Mouse (Mus musculus) lung, adult 2 months (tissue): ENCODE results near the gene Gpr19.

Experiments
- CTCF ChIP-seq: fragments of 200-500 bp; IDR thresholded peaks from 2 replicates; pipeline ENCODE4 v1.5.1; 2011; ENCODE audit warnings: mild to moderate bottlenecking, low read length, control low read depth; ENCODE audit not compliant: insufficient read depth
- POLR2A ChIP-seq: fragments of 200-500 bp; IDR thresholded peaks from 2 replicates; pipeline ENCODE4 v1.6.1; 2011; ENCODE audit warnings: low read depth, mild to moderate bottlenecking, control low read depth, low read length, borderline replicate concordance; ENCODE audit errors: extremely low read depth

DNA sequence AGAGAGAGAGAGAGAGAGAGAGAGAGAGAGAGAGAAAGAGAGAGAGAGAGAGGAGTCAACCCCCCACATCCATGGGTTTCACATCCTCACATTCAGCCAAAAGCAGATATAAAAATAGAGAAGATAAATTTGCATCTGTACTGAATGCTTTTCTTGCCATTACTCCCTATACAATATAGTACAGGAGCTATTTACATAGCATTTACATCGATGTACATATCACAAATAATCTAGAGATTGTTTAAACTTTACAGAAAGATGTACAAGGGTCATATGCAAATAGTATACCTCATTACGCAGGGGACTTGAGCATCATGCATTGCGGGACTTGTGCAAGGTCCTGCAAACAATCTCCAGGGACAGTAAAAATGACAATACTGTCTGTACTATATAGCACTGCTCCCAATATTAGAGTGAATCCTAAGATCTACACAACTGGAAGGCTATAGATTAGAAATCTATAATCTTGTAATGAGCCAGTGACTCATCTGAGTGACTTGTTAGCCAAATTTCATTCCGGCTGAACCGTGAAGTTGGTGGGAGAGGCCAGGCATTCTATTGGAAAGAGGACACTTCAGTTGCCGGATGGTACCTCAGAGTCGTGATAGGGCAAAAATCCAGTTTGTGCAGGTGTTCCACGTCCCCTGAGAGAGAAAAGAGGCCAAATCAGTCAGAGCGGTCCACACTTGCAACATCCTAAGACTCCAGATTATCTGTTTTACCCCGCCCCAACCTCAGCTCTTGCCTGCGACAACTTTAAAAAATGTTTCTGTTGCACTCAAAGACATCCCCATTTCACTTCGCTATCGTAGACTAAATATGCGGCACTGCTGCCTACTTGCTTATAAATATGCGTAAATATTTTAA lies 1.6 kb downstream of the Gpr19 start:
- TF ChIP-seq POLR2A (no peak), CTCF (no peak)
